Mouse (Mus musculus) erythroblast, embryonic 14.5 days (primary cell): ENCODE measurements around the gene Trmt61a.
"Not testable (repeated sequence)": the region's sequence is repeated elsewhere in the genome, so short reads cannot be mapped to it uniquely, and the experiment has no call there.

ENCODE experiments used
- GATA1 ChIP-seq: IDR thresholded peaks from 2 replicates; pipeline ENCODE4 v1.6.1; 2012; ENCODE audit warnings: low read length, inconsistent platforms, mixed read lengths
- TAL1 ChIP-seq: IDR thresholded peaks from 3 replicates; pipeline ENCODE4 v1.6.1; 2012; ENCODE audit warnings: low read length, inconsistent platforms, mixed read lengths

DNA sequence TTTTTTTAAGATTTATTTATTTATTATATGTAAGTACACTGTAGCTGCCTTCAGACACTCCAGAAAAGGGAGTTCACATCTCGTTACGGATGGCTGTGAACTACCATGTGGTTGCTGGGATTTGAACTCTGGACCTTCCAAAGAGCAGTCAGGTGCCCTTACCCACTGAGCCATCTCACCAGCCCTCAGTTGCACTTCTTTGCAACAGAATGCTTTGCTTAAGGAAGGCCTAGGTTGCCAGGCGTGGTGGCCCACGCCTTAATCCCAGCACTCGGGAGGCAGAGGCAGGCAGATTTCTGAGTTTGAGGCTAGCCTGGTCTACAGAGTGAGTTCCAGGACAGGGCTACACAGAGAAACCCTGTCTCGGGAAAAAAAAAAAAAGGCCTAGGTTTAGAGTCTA, 36.0 kb downstream of the Trmt61a start:
- TF ChIP-seq GATA1, TAL1: not testable (repeated sequence)
